Mouse (Mus musculus) embryonic facial prominence, embryonic 14.5 days (tissue): ENCODE data around the gene Zfp462. TPM values are rescaled to one million over a fixed set of nuclear protein-coding genes. Genes with fewer than 3 reads are reported as not detected.

Experiments used
- ATAC-seq: fragments of 200-750 bp; cut with Nextera tagmentation; 2 replicates; pipeline ENCODE4 v1.8.0; 2017; ENCODE audit warnings: low read depth, moderate number of reproducible peaks, moderate TSS enrichment
- DNase-seq: peaks from one replicate; pipeline ENCODE4 v3.0.0-alpha.2; 2015; ENCODE audit warnings: low spot score
- H3K27ac ChIP-seq: fragments of 300-500 bp; sonication (generic); replicated peaks from 2 replicates; pipeline ENCODE4 v1.5.1; 2014; ENCODE audit warnings: low read depth, mild to moderate bottlenecking, low read length, moderate library complexity
- H3K27me3 ChIP-seq: fragments of 300-500 bp; sonication (generic); replicated peaks from 2 replicates; pipeline ENCODE4 v1.6.1; 2014; ENCODE audit warnings: low read length; ENCODE audit not compliant: control insufficient read depth, insufficient read depth
- H3K36me3 ChIP-seq: fragments of 300-500 bp; sonication (generic); 2 replicates; pipeline ENCODE4 v1.6.1; 2014; ENCODE audit warnings: low read length, mixed read lengths; ENCODE audit not compliant: control insufficient read depth, insufficient read depth
- H3K4me1 ChIP-seq: fragments of 300-500 bp; sonication (generic); 2 replicates; pipeline ENCODE4 v1.6.1; 2014; ENCODE audit warnings: antibody characterized with exemption, low read length; ENCODE audit not compliant: control insufficient read depth, insufficient read depth
- H3K4me2 ChIP-seq: fragments of 300-500 bp; sonication (generic); 2 replicates; pipeline ENCODE4 v1.6.1; 2014; ENCODE audit warnings: low read depth, mild to moderate bottlenecking, low read length, moderate library complexity, mixed read lengths
- H3K4me3 ChIP-seq: fragments of 300-500 bp; sonication (generic); 2 replicates; pipeline ENCODE4 v1.5.1; 2014; ENCODE audit warnings: low read depth, mild to moderate bottlenecking, low read length
- H3K9ac ChIP-seq: fragments of 300-500 bp; sonication (generic); 2 replicates; pipeline ENCODE4 v1.6.1; 2014; ENCODE audit warnings: low read depth, mild to moderate bottlenecking, low read length, moderate library complexity, mixed read lengths
- H3K9me3 ChIP-seq: fragments of 300-500 bp; sonication (generic); 2 replicates; pipeline ENCODE4 v1.6.1; 2016; ENCODE audit warnings: low read length; ENCODE audit not compliant: control insufficient read depth
- WGBS: fragments of 180-500 bp; shearing (Covaris S2); extraction: QIAGEN DNeasy Blood & Tissue Kit; methylation state at CpG from one replicate; pipeline ENCODE4 v1.1.7; 2014; 5-methylcytosine and 5-hydroxymethylcytosine counted together
- polyA plus RNA-seq: library from polyadenylated mRNA; unstranded; fragments of >200 nt; fragmentation: Nextera tagmentation; extraction: Ambion mirVana; gene quantifications from 2 replicates; pipeline ENCODE4 v1.2.1, GENCODE M21; 2014

Zfp462 gene
- polyA plus RNA-seq, 1 experiment from 2014 or later, result 3.0 TPM

- H3K36me3 ChIP-seq, result no peaks in the 10 kb centered on the region
- 81% methylated on average over 9 of the region's 9 CpGs for WGBS
- no peaks in the 10 kb centered on the region for H3K27me3 ChIP-seq
- H3K4me2 ChIP-seq, result no peak overlapping the region
- H3K9me3 ChIP-seq, result no peaks in the 10 kb centered on the region
- H3K4me1 ChIP-seq, result no peaks in the 10 kb centered on the region
- ATAC-seq, result no peak
- H3K27ac ChIP-seq, result no peak overlapping the region
- H3K4me3 ChIP-seq, result no peak overlapping the region
- H3K9ac ChIP-seq, result no peak overlapping the region
- no peak for DNase-seq
Measured at GRCm38 (mm10) chr4:55101601-55102000, 156.8 kb downstream of the Zfp462 start.

GRCm38 (mm10) chr4:55102382-55102781, 157.5 kb downstream of the Zfp462 start:
- Histone ChIP-seq H3K9ac (no peak overlapping the region), H3K36me3 (no peaks in the 10 kb centered on the region), H3K4me2 (no peak overlapping the region), H3K4me1 (no peaks in the 10 kb centered on the region), H3K27ac (no peak overlapping the region), H3K27me3 (no peaks in the 10 kb centered on the region), H3K9me3 (no peaks in the 10 kb centered on the region), H3K4me3 (no peak overlapping the region)
- 80% methylated on average over 3 of the region's 3 CpGs for whole genome bisulfite sequencing
- DNase-seq (no peak), ATAC-seq (no peak)

GRCm38 (mm10) chr4:55103575-55103974, 158.7 kb downstream of the Zfp462 start:
- Histone ChIP-seq H3K4me2 (no peak overlapping the region), H3K9me3 (no peaks in the 10 kb centered on the region), H3K4me3 (no peak overlapping the region), H3K36me3 (no peaks in the 10 kb centered on the region), H3K27me3 (no peaks in the 10 kb centered on the region), H3K4me1 (no peaks in the 10 kb centered on the region), H3K9ac (no peak overlapping the region), H3K27ac (no peak overlapping the region)
- ATAC-seq (no peak), DNase-seq (no peak)
- 72% methylated on average over 3 of the region's 3 CpGs for WGBS

GRCm38 (mm10) chr4:55117839-55118487, 173.1 kb downstream of the Zfp462 start:
- Histone ChIP-seq H3K9me3 (no peaks in the 10 kb centered on the region), H3K4me3 (no peak overlapping the region), H3K27ac (no peak overlapping the region), H3K27me3 (no peaks in the 10 kb centered on the region), H3K36me3 (no peaks in the 10 kb centered on the region), H3K4me2 (no peak overlapping the region), H3K9ac (no peak overlapping the region), H3K4me1 (no peaks in the 10 kb centered on the region)
- DNase-seq (no peak), ATAC-seq (no peak)
- WGBS, result 60% methylated on average over 9 of the region's 10 CpGs

- H3K27ac ChIP-seq, result no peak overlapping the region
- no peak for ATAC-seq
- no peak for DNase-seq
- H3K36me3 ChIP-seq, result no peaks in the 10 kb centered on the region
- H3K9ac ChIP-seq, result no peak overlapping the region
- no peaks in the 10 kb centered on the region for H3K9me3 ChIP-seq
- no peak overlapping the region for H3K4me3 ChIP-seq
- no peaks in the 10 kb centered on the region for H3K27me3 ChIP-seq
- H3K4me2 ChIP-seq, result no peak overlapping the region
- peaks cover 6% of the 10 kb centered on the region; the same call in 1 of the 2 replicates for H3K4me1 ChIP-seq
- 65% methylated on average over 2 of the region's 2 CpGs for WGBS
Measured at GRCm38 (mm10) chr4:55121126-55121525, 176.3 kb downstream of the Zfp462 start.

GRCm38 (mm10) chr4:55121952-55122351, 177.1 kb downstream of the Zfp462 start:
- Histone ChIP-seq H3K4me2 (no peak overlapping the region), H3K9me3 (no peaks in the 10 kb centered on the region), H3K27ac (no peak overlapping the region), H3K9ac (no peak overlapping the region), H3K4me3 (no peak overlapping the region), H3K27me3 (no peaks in the 10 kb centered on the region), H3K36me3 (no peaks in the 10 kb centered on the region), H3K4me1 (peaks cover 6% of the 10 kb centered on the region; the same call in 1 of the 2 replicates)
- DNase-seq (no peak), ATAC-seq (no peak)
- WGBS, result 29% methylated on average over 6 of the region's 6 CpGs

- no peak for DNase-seq
- no peaks in the 10 kb centered on the region for H3K27me3 ChIP-seq
- no peak overlapping the region for H3K4me2 ChIP-seq
- no peak for ATAC-seq
- no peaks in the 10 kb centered on the region for H3K9me3 ChIP-seq
- H3K27ac ChIP-seq, result no peak overlapping the region
- H3K9ac ChIP-seq, result no peak overlapping the region
- H3K4me1 ChIP-seq, result peaks cover 6% of the 10 kb centered on the region; the same call in 1 of the 2 replicates
- H3K4me3 ChIP-seq, result no peak overlapping the region
- H3K36me3 ChIP-seq, result no peaks in the 10 kb centered on the region
- WGBS, result 88% methylated on average over 3 of the region's 3 CpGs
Measured at GRCm38 (mm10) chr4:55124126-55124525, 179.3 kb downstream of the Zfp462 start.

- 36% methylated on average over 11 of the region's 11 CpGs for WGBS
- no peaks in the 10 kb centered on the region for H3K27me3 ChIP-seq
- peak overlapping the region; percentile 21 for H3K4me2 ChIP-seq
- DNase-seq, result peak; percentile 46
- H3K36me3 ChIP-seq, result no peaks in the 10 kb centered on the region
- H3K4me1 ChIP-seq, result peaks cover 6% of the 10 kb centered on the region; the same call in 1 of the 2 replicates
- no peaks in the 10 kb centered on the region for H3K9me3 ChIP-seq
- ATAC-seq, result no peak
- H3K27ac ChIP-seq, result no peak overlapping the region
- no peak overlapping the region for H3K4me3 ChIP-seq
- no peak overlapping the region for H3K9ac ChIP-seq
Measured at GRCm38 (mm10) chr4:55125048-55125737, 180.3 kb downstream of the Zfp462 start.

- Histone ChIP-seq H3K27me3 (no peaks in the 10 kb centered on the region), H3K27ac (no peak overlapping the region), H3K9ac (no peak overlapping the region), H3K36me3 (no peaks in the 10 kb centered on the region), H3K4me3 (no peak overlapping the region), H3K4me1 (peaks cover 6% of the 10 kb centered on the region; the same call in 1 of the 2 replicates), H3K9me3 (no peaks in the 10 kb centered on the region), H3K4me2 (peak overlapping the region; percentile 21)
- DNase-seq, result peak; percentile 38
- 63% methylated on average over 4 of the region's 4 CpGs for WGBS
- no peak for ATAC-seq
Measured at GRCm38 (mm10) chr4:55125738-55126054, 180.8 kb downstream of the Zfp462 start.
